Mouse (Mus musculus) adipocyte (in vitro differentiated cells): ENCODE measurements around the gene Tram2.
A peak's percentile ranks its signal among the peaks of the same experiment; 100 is the strongest.

Source experiments
- DNase-seq: peaks from one replicate; pipeline ENCODE4 v3.0.0-alpha.2; 2016; ENCODE audit warnings: low spot score

Gene Tram2

DNA sequence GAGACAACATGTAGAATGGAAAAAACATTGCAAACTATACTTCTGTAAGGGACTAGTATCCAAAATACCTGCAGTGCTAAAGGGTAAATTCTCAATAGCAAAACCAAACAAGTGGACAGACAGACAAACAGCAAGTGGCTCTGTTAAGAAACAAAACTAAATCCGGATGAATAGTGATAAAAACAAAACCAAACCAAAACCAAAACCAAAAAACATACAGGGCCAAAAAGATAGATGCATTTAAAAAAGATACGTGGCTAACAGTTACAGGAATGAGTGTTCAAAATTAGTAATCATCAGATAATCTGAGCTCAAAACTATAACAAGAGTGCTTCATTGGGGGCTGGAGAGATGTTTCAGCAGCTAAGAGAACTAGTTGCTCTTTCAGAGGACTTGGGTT, 109.4 kb downstream of the Tram2 start:
- no peak for DNase-seq

DNA sequence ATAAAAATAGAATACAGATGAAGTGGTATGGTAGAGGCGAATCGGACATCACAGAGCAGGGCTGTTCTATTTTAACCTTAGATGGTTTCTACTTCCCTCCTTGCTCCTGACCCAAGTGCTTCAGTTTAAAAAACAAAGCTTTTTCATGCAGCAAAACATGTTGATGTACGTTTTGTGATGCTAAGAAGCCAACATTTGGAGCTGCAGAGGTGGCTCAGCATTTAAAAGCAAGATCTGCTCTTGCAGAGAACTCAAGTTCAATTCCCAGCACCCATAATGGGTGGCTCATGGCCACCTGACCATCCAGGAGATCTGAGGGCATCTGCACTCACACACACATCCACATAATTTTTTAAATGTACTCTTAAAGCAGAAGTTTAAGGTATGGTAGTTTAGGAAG, 124.2 kb downstream of the Tram2 start:
- no peak for DNase-seq

DNA sequence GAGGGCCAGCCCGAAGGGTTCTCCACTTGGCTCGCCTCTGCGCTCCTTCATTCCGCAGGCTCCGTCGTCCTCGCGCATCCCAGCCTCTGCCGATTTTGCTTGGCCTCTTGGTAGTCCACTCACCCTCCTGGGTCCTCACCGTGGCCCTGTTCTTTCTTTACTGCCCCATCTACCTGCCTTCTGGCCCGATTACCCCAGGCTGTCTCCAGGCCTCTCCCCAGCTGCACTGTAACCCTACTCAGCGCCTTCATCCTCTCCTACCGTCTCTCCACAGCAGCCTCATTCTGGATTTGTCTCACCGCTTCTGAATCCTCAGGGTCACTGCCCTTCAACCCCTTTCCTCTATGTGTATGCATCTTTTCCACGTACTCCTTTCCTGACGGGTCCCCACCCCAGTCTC, 127.2 kb downstream of the Tram2 start:
- no peak for DNase-seq

DNA sequence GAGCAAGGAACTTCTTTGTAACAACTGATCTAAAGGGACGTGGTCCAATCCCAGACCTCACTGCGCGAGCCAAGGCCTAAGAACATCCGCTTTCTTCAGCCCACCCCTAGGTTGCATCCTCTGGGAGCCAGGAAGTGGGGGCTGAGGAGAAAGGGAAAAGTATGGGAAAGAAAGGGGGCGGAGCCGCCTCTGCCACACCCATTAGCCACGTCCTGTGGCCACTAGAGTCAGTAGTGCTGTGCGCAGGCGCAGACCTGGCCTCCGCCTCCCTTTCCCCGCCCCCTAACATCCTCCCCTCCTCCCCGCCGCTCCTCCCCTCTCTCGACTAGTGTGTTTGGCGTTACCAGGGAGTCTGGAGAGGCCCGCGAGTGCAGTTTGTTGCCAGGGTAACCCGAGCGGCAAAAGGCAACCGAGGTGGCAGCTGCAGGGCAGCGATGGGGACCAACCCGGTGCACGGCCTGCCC, 127.7 kb downstream of the Tram2 start, which contains the start of gene Efhc1:
Efhc1 (plus strand) TSS at position 327 of the 464 bp plus-strand sequence.
- DNase-seq, result peak; percentile 82
